Mouse (Mus musculus) forebrain, embryonic 15.5 days (tissue): ENCODE measurements at regions not wholly inside any gene's neighbourhood (a gene's known extent, or its start where the extent isn't known, plus 50 kb on each side); places are given as distances from the start of the nearest gene placed in this dataset.
"Not testable (repeated sequence)": the region's sequence is repeated elsewhere in the genome, so short reads cannot be mapped to it uniquely, and the experiment has no call there.

ENCODE experiments used
- ATAC-seq: fragments of 200-750 bp; cut with Nextera tagmentation; replicated peaks from 2 replicates; pipeline ENCODE4 v1.8.0; 2017; ENCODE audit warnings: mild to moderate bottlenecking, moderate TSS enrichment, moderate library complexity
- H3K27ac ChIP-seq: fragments of 300-500 bp; sonication (generic); replicated peaks from 2 replicates; pipeline ENCODE4 v1.5.1; 2015; ENCODE audit warnings: mild to moderate bottlenecking, inconsistent platforms
- H3K27me3 ChIP-seq: fragments of 300-500 bp; sonication (generic); 2 replicates; pipeline ENCODE4 v1.6.1; 2015; ENCODE audit warnings: inconsistent platforms
- H3K36me3 ChIP-seq: fragments of 300-500 bp; sonication (generic); 2 replicates; pipeline ENCODE4 v1.6.1; 2015; ENCODE audit warnings: mild to moderate bottlenecking, inconsistent platforms
- H3K4me1 ChIP-seq: fragments of 300-500 bp; sonication (generic); 2 replicates; pipeline ENCODE4 v1.6.1; 2015; ENCODE audit warnings: inconsistent platforms
- H3K4me2 ChIP-seq: fragments of 300-500 bp; sonication (generic); replicated peaks from 2 replicates; pipeline ENCODE4 v1.6.1; 2015; ENCODE audit warnings: mild to moderate bottlenecking, inconsistent platforms
- H3K4me3 ChIP-seq: fragments of 300-500 bp; sonication (generic); 2 replicates; pipeline ENCODE4 v1.5.1; 2015; ENCODE audit warnings: mild to moderate bottlenecking, inconsistent platforms
- H3K9ac ChIP-seq: fragments of 300-500 bp; sonication (generic); replicated peaks from 2 replicates; pipeline ENCODE4 v1.6.1; 2015; ENCODE audit warnings: mild to moderate bottlenecking, inconsistent platforms
- H3K9me3 ChIP-seq: fragments of 300-500 bp; sonication (generic); 2 replicates; pipeline ENCODE4 v1.6.1; 2016; ENCODE audit warnings: inconsistent platforms
- WGBS: fragments of 180-500 bp; shearing (Covaris S2); methylation state at CpG from one replicate; pipeline ENCODE4 v1.1.7; 2015; ENCODE audit warnings: mixed read lengths; 5-methylcytosine and 5-hydroxymethylcytosine counted together

DNA sequence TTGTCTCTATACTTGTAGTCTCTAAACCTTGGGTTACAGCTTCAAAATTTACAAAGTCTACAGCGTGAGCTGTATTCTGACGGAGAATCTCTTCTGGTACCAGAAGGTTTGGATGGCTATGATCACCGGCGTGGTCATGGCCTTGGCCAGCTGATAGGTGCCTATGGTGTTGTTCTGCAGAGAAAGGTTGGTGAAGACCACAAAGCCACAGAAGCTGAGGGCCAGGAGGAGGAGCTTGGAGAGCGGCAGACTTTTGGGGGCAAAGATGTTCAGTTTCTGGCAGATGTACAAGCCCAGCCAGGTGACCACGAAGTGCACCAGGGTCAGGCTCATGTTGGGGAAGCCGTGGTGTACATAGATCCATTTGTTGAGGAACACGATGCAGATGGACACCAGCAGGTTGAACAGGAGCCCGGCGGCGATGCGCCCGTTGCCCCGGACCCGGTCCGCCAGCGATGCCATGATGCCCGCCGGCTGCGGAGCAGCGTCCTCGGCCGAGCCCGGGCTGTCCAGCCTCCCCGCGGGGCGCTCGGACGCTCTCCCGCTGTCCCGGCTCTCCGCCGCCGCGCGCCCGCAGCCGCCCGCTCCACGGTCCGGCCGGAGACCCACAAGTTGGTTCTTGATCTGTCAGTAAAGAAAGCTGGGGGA is 257.3 kb upstream of the Castor2 start:
- H3K4me2 ChIP-seq = not testable (repeated sequence)

DNA sequence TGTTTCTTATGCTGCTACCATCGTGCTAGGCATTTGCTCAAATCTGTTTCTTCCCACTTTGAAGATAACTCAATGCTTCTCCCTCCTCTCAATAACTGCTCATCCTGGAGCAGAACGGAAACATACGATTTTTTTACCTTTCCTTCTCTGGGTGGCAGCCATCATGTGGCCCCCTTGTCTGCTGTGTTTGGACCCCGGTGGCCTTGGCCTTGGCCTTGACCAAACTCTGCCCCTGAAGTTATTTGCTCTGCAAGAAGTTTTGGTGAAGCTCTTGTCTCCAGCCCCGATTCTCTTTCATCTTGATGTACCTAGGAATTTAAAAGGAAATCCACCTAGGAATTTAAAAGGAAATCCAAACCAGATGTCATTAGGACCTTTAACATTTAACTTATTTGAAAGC is 261.2 kb upstream of the Castor2 start:
- ATAC-seq = no peak
- 90% methylated on average over 5 of the region's 5 CpGs for WGBS
- no peaks in the 10 kb centered on the region for H3K9me3 ChIP-seq

More for the DNA sequence above, 257.3 kb upstream of the Castor2 start:
- H3K36me3 ChIP-seq, H3K9me3 ChIP-seq, H3K27me3 ChIP-seq, H3K9ac ChIP-seq, H3K4me3 ChIP-seq, H3K27ac ChIP-seq: not testable (repeated sequence)
- peaks cover 14% of the 10 kb centered on the region for H3K4me1 ChIP-seq
- peak; percentile 43; the same call in 1 of the 2 replicates for ATAC-seq
- 63% methylated on average over 22 of the region's 42 CpGs for WGBS

DNA sequence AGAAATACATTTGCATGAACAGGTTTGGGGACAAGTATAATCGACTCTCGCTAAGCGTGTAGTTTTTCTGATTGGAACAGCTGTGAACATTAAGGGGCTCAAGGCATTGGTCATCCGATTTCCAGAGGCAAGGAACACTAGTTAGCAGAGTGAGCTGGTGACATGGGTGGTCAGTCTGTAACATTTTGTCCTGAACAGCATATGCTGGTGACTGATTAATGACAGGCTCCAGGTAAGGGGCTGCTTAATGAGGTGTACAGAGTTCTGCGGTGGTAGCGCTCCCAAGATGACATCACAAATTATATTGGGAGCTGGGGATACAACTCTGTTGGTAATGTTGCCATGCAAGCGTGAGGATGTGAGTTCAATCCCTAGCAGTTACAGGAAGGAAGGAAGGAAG is 266.3 kb upstream of the Castor2 start:
- H3K9me3 ChIP-seq = no peaks in the 10 kb centered on the region
- H3K4me3 ChIP-seq = no peak overlapping the region
- H3K27ac ChIP-seq = no peak overlapping the region
- ATAC-seq = no peak
- H3K4me1 ChIP-seq = no peaks in the 10 kb centered on the region
- H3K9ac ChIP-seq = no peak overlapping the region
- no peak overlapping the region for H3K4me2 ChIP-seq
- H3K27me3 ChIP-seq = no peaks in the 10 kb centered on the region
- H3K36me3 ChIP-seq = no peaks in the 10 kb centered on the region
- WGBS = 86% methylated on average over 7 of the region's 7 CpGs

More for the DNA sequence above, 261.2 kb upstream of the Castor2 start:
- no peak overlapping the region for H3K4me3 ChIP-seq
- no peak overlapping the region for H3K27ac ChIP-seq
- H3K27me3 ChIP-seq = no peaks in the 10 kb centered on the region
- no peaks in the 10 kb centered on the region for H3K4me1 ChIP-seq
- H3K4me2 ChIP-seq = no peak overlapping the region
- no peak overlapping the region for H3K9ac ChIP-seq
- no peaks in the 10 kb centered on the region for H3K36me3 ChIP-seq

DNA sequence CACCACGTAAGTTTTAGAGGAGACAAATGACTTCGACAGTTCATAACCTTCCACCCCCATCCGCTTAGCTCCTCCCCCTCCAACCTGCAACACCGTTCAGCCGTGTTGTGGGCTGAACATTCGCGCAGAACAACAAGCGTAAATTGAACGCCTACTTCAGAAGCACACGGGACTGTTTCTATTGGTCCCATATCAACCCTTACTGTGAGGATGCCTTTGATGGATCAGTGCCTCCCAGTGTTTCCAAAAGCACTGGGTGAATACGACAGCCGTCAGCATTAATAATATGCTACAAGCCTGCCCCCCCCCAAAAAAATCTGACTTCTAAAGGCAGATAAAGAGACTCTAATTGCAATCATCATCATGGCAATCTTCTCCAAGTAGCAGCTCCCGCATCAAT is 271.3 kb upstream of the Castor2 start:
- H3K36me3 ChIP-seq = no peaks in the 10 kb centered on the region
- no peaks in the 10 kb centered on the region for H3K27me3 ChIP-seq
- ATAC-seq = no peak
- H3K4me2 ChIP-seq = no peak overlapping the region
- 80% methylated on average over 13 of the region's 13 CpGs for WGBS
- H3K4me3 ChIP-seq = no peak overlapping the region
- H3K9me3 ChIP-seq = no peaks in the 10 kb centered on the region
- H3K27ac ChIP-seq = no peak overlapping the region
- no peak overlapping the region for H3K9ac ChIP-seq
- peaks cover 16% of the 10 kb centered on the region for H3K4me1 ChIP-seq

DNA sequence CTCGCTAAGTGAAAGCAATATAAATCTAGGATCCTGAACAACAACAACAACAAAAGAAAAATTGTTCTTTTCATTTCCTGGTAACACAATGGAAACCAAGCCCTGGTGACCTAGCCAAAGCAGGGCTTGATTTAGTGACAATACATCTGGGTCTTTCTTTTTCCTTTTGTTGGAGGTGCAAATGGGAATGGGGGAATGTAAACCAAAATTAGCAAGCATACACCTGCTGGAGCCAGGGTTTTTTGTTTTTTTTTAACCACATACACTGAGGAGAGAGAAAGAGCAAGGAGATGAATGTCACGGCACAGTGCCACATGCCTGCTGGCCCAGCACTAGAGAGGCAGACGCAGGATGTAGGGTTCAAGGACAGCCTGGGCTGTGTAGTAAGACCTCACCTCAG is 275.6 kb upstream of the Castor2 start:
- 19% methylated on average over 3 of the region's 3 CpGs for WGBS

DNA sequence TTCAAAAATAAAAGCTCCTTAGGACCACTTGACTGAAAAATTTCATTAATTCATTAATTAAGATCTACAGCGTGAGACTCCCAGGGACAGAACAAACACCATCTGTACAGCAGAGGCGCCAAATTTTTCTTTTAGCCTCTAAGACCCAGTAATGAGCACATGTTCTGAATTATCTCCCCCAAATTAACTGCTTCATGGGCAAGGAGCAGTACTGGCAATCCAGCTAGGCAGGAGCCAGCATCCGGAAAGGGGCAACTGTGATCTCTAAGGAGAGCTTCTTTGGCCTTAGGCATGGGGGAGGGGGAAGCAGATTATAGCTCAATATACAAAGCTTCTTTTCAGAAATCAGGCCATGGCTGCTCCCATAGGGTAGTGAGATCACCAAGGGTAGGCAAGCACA is 278.2 kb upstream of the Castor2 start:
- Histone ChIP-seq H3K4me1 (peaks cover 42% of the 10 kb centered on the region), H3K4me2 (no peak overlapping the region), H3K9ac (no peak overlapping the region), H3K36me3 (no peaks in the 10 kb centered on the region), H3K9me3 (no peaks in the 10 kb centered on the region), H3K27me3 (no peaks in the 10 kb centered on the region), H3K27ac (peak overlapping the region; percentile 90), H3K4me3 (no peak overlapping the region)
- peak; percentile 90 for ATAC-seq
- WGBS = 6% methylated on average over 3 of the region's 3 CpGs

More for the DNA sequence above, 275.6 kb upstream of the Castor2 start:
- peak overlapping the region; percentile 90 for H3K27ac ChIP-seq
- H3K36me3 ChIP-seq = no peaks in the 10 kb centered on the region
- H3K4me3 ChIP-seq = no peak overlapping the region
- no peak overlapping the region for H3K9ac ChIP-seq
- H3K4me2 ChIP-seq = no peak overlapping the region
- no peak for ATAC-seq
- H3K4me1 ChIP-seq = peaks cover 42% of the 10 kb centered on the region
- H3K27me3 ChIP-seq = no peaks in the 10 kb centered on the region
- no peaks in the 10 kb centered on the region for H3K9me3 ChIP-seq

DNA sequence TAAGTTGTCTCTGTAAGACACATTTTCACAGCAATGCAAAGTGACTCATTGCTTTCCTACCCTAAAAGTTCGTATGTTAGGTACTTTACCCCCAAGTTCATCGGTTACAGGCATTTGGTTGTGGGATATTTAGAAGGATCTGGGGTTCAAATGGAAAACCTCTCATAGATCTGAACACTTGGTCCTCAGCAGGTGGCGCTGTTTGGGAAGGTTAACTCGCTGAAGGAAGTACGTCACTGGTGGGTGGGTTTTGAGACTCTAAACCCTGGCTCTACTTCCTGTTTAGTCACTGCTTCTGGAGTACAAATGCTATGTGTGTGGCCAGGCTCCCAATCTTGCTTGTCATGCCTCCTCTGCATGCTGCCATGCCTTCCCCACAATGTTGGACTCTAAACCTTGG is 284.0 kb upstream of the Castor2 start:
- Histone ChIP-seq H3K27me3 (no peaks in the 10 kb centered on the region), H3K36me3 (no peaks in the 10 kb centered on the region), H3K4me2 (no peak overlapping the region), H3K4me3 (no peak overlapping the region), H3K27ac (no peak overlapping the region), H3K4me1 (peaks cover 13% of the 10 kb centered on the region), H3K9me3 (no peaks in the 10 kb centered on the region), H3K9ac (no peak overlapping the region)
- 92% methylated on average over 5 of the region's 5 CpGs for WGBS
- ATAC-seq = no peak

DNA sequence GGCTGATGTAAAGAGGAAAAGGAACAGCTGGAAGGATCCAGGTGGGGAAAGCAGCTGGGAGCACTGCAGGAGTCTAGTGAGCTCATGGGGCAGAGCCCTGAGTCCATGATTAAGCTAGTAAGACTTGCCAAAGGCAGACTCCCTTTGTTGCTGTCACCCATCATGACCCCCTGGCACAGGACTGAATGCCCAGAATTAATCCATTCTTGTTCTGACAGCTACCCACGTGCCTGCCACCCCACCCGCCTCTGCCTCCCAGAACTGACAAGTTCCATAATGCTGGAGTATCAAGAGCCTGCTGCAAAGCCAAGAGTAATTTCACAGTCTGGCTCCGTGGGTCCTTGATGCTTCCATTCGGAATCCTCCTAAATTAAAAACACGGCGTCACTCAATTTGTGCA is 285.1 kb upstream of the Castor2 start:
- WGBS = 11% methylated on average over 6 of the region's 6 CpGs
- peak; percentile 90 for ATAC-seq
- no peaks in the 10 kb centered on the region for H3K9me3 ChIP-seq
- H3K4me2 ChIP-seq = no peak overlapping the region
- no peak overlapping the region for H3K9ac ChIP-seq
- H3K27me3 ChIP-seq = no peaks in the 10 kb centered on the region
- H3K27ac ChIP-seq = peak overlapping the region; percentile 75
- peaks cover 13% of the 10 kb centered on the region for H3K4me1 ChIP-seq
- no peak overlapping the region for H3K4me3 ChIP-seq
- no peaks in the 10 kb centered on the region for H3K36me3 ChIP-seq

DNA sequence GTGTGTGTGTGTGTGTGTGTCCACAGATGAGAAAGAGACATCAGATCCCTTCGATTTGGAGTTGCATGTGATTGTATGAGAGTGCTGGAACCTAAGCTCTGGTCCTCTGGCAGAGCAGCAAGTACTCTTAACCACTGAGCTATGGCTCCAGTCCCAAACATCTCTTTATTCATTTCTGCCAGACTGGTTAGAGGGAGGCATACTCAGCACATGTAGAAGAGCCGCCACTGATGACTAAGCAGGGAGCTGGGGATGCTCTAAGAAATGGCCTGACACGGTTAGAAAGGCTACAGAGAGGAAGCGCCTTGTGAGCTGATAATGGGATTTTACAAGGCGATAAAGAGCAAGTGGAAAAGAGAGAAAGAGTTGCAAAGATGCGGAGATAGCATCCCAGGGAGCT is 287.3 kb upstream of the Castor2 start:
- WGBS = 70% methylated on average over 6 of the region's 6 CpGs
- no peak overlapping the region for H3K4me2 ChIP-seq
- no peak overlapping the region for H3K27ac ChIP-seq
- H3K4me1 ChIP-seq = peaks cover 17% of the 10 kb centered on the region
- H3K4me3 ChIP-seq = no peak overlapping the region
- no peak for ATAC-seq
- H3K9me3 ChIP-seq = no peaks in the 10 kb centered on the region
- no peaks in the 10 kb centered on the region for H3K36me3 ChIP-seq
- no peaks in the 10 kb centered on the region for H3K27me3 ChIP-seq
- no peak overlapping the region for H3K9ac ChIP-seq

DNA sequence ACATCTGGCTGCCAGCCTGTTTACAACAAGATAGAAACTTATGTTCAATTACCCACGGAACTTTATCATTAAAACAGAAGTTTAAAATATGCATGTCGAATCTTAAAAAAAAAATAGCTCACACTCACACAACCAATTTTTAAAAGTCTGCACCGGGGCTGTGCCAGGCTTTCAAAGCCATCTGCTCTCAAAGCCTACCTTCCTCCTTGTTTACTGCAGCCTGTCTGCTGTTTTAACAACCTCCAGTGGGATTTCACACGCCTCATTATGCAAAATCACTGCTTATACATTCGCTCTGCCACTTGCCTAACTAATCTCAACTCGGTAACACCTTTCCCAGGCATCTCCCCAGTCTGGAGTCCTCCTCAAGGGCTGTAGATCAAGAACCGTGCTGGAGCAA is 292.6 kb upstream of the Castor2 start:
- Histone ChIP-seq H3K4me1 (peaks cover 15% of the 10 kb centered on the region), H3K4me2 (no peak overlapping the region), H3K36me3 (no peaks in the 10 kb centered on the region), H3K27ac (peak overlapping the region; percentile 86), H3K9me3 (no peaks in the 10 kb centered on the region), H3K27me3 (no peaks in the 10 kb centered on the region), H3K4me3 (no peak overlapping the region), H3K9ac (no peak overlapping the region)
- ATAC-seq = peak; percentile 70
- 16% methylated on average over 7 of the region's 7 CpGs for WGBS

DNA sequence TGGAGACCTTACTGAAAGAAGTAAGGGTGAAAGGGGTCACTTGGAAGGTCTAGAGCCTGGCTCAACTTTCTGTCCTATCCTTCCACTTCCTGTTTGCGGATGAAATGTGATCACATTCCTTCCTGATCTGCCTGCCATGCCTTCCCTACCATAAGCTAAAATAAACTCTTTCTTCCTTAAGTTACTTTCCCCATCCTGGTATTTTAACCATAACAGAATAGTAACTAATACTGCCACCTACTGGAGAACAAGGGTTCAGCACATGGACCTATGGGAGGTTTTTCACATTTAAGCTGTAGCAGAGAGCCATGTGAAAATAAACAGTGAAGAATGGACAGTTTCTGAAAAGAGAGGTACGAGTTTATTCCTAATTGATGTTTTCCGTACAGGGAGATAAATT is 297.5 kb upstream of the Castor2 start:
- no peak overlapping the region for H3K4me2 ChIP-seq
- 83% methylated on average over 3 of the region's 3 CpGs for WGBS
- no peak overlapping the region for H3K27ac ChIP-seq

DNA sequence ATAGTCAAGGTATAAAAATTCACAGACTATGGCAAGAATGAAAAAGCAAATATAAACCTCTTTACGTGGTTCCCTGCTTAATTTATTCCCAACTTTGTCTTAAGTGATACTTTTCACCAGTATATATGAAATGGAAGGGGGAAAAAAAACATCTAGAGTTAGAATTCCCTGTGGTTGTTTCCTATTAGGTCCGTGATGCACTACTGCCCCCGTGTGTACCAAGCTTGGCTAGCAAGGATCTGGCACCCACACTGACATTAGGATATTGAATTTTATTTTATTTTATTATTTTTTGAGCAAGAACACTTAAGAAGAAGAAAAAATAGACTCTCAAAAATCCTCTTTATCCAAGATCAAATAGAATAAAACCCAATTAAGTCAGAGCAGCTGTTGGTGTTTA is 303.9 kb upstream of the Castor2 start:
- Histone ChIP-seq H3K36me3 (no peaks in the 10 kb centered on the region), H3K4me1 (peaks cover 5% of the 10 kb centered on the region; the same call in 1 of the 2 replicates), H3K9me3 (no peaks in the 10 kb centered on the region), H3K4me3 (no peak overlapping the region), H3K4me2 (no peak overlapping the region), H3K9ac (no peak overlapping the region), H3K27ac (no peak overlapping the region), H3K27me3 (no peaks in the 10 kb centered on the region)
- ATAC-seq = no peak
- 33% methylated on average over 3 of the region's 3 CpGs for WGBS

More for the DNA sequence above, 297.5 kb upstream of the Castor2 start:
- Histone ChIP-seq H3K9me3 (no peaks in the 10 kb centered on the region), H3K4me1 (peaks cover 9% of the 10 kb centered on the region), H3K27me3 (no peaks in the 10 kb centered on the region), H3K4me3 (no peak overlapping the region), H3K9ac (no peak overlapping the region), H3K36me3 (no peaks in the 10 kb centered on the region)
- no peak for ATAC-seq

DNA sequence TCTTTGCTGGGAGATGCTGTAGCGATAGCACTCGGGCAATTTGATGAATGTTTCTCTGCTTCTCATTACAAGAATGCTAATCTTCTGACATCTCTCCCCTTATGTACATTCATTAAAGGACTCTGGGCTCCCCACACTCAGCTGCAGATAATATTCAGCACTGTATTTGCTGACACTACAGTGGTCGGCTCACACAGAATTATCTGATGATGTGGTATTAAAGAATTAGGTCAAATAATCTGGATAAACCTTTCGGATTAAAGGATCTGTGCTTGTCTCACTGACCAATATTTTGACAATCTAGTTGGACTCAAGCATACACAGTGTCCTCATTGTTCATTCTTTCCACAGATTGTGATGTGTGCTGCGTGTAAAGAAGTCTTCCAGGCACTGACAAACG is 308.8 kb upstream of the Castor2 start:
- no peak overlapping the region for H3K9ac ChIP-seq
- no peak overlapping the region for H3K27ac ChIP-seq
- H3K4me3 ChIP-seq = no peak overlapping the region
- H3K4me1 ChIP-seq = peaks cover 5% of the 10 kb centered on the region; the same call in 1 of the 2 replicates
- 51% methylated on average over 6 of the region's 6 CpGs for WGBS
- ATAC-seq = no peak
- no peaks in the 10 kb centered on the region for H3K9me3 ChIP-seq
- no peaks in the 10 kb centered on the region for H3K36me3 ChIP-seq
- H3K4me2 ChIP-seq = no peak overlapping the region
- H3K27me3 ChIP-seq = no peaks in the 10 kb centered on the region
